Mouse (Mus musculus) liver, embryonic 16.5 days (tissue): Measurements from ENCODE around the gene Gm20721. TPM values are rescaled to one million over a fixed set of nuclear protein-coding genes. Genes with fewer than 3 reads are reported as not detected.

ENCODE experiments used
- ATAC-seq: fragments of 200-750 bp; cut with Nextera tagmentation; 2 replicates; pipeline ENCODE4 v1.8.0; 2017; ENCODE audit warnings: low read depth, mild to moderate bottlenecking, moderate number of reproducible peaks, moderate library complexity
- H3K27ac ChIP-seq: fragments of 300-500 bp; sonication (generic); 2 replicates; pipeline ENCODE4 v1.5.1; 2014; ENCODE audit warnings: mild to moderate bottlenecking, low read length
- H3K27me3 ChIP-seq: fragments of 300-500 bp; sonication (generic); 2 replicates; pipeline ENCODE4 v1.6.1; 2014; ENCODE audit warnings: low read depth, low read length, mixed read lengths; ENCODE audit not compliant: control insufficient read depth, insufficient read depth
- H3K36me3 ChIP-seq: fragments of 300-500 bp; sonication (generic); 2 replicates; pipeline ENCODE4 v1.6.1; 2014; ENCODE audit warnings: mild to moderate bottlenecking; ENCODE audit not compliant: control insufficient read depth, insufficient read depth
- H3K4me1 ChIP-seq: fragments of 300-500 bp; sonication (generic); 2 replicates; pipeline ENCODE4 v1.6.1; 2014; ENCODE audit warnings: low read depth, low read length, mixed read lengths; ENCODE audit not compliant: control insufficient read depth
- H3K4me2 ChIP-seq: fragments of 300-500 bp; sonication (generic); 2 replicates; pipeline ENCODE4 v1.6.1; 2014; ENCODE audit warnings: low read depth, low read length, mixed read lengths
- H3K4me3 ChIP-seq: fragments of 300-500 bp; sonication (generic); 2 replicates; pipeline ENCODE4 v1.5.1; 2014; ENCODE audit warnings: low read depth, mild to moderate bottlenecking, low read length
- H3K9ac ChIP-seq: fragments of 300-500 bp; sonication (generic); 2 replicates; pipeline ENCODE4 v1.6.1; 2014; ENCODE audit warnings: low read depth, low read length
- H3K9me3 ChIP-seq: fragments of 300-500 bp; sonication (generic); replicated peaks from 2 replicates; pipeline ENCODE4 v1.6.1; 2016; ENCODE audit warnings: low read length; ENCODE audit not compliant: control insufficient read depth
- WGBS: fragments of 180-500 bp; shearing (Covaris S2); extraction: QIAGEN DNeasy Blood & Tissue Kit; methylation state at CpG from one replicate; pipeline ENCODE4 v1.1.7; 2014; ENCODE audit not compliant: insufficient replicate concordance; 5-methylcytosine and 5-hydroxymethylcytosine counted together
- polyA plus RNA-seq: library from polyadenylated mRNA; unstranded; fragments of >200 nt; fragmentation: Nextera tagmentation; extraction: Ambion mirVana; gene quantifications from 2 replicates; pipeline ENCODE4 v1.2.1, GENCODE M21; 2015

Gm20721 gene
- polyA plus RNA-seq, 1 experiment from 2014 or later: 34.8 TPM

- H3K27me3 ChIP-seq: peaks cover 36% of the 10 kb centered on the region
- peak overlapping the region; percentile 62 for H3K9ac ChIP-seq
- peak overlapping the region; percentile 34 for H3K27ac ChIP-seq
- peaks cover 26% of the 10 kb centered on the region for H3K9me3 ChIP-seq
- peak overlapping the region; percentile 63 for H3K4me3 ChIP-seq
- WGBS: 38% methylated on average over 29 of the region's 29 CpGs
- peaks cover 13% of the 10 kb centered on the region for H3K4me1 ChIP-seq
- no peaks in the 10 kb centered on the region for H3K36me3 ChIP-seq
- ATAC-seq: no peak
- peak overlapping the region; percentile 84 for H3K4me2 ChIP-seq
Observed at GRCm38 (mm10) chr2:174295900-174296465, 50.5 kb downstream of the Gm20721 start.

GRCm38 (mm10) chr2:174295175-174295899 is 51.2 kb downstream of the Gm20721 start:
- H3K4me1 ChIP-seq: peaks cover 13% of the 10 kb centered on the region
- peak overlapping the region; percentile 62 for H3K9ac ChIP-seq
- 48% methylated on average over 36 of the region's 36 CpGs for WGBS
- H3K9me3 ChIP-seq: peaks cover 22% of the 10 kb centered on the region
- peak overlapping the region; percentile 84 for H3K4me2 ChIP-seq
- H3K36me3 ChIP-seq: no peaks in the 10 kb centered on the region
- H3K27ac ChIP-seq: peak overlapping the region; percentile 34
- H3K27me3 ChIP-seq: peaks cover 30% of the 10 kb centered on the region
- peak overlapping the region; percentile 63 for H3K4me3 ChIP-seq
- ATAC-seq: peak; percentile 86

- H3K27me3 ChIP-seq: peaks cover 21% of the 10 kb centered on the region
- no peak for ATAC-seq
- H3K9me3 ChIP-seq: peaks cover 13% of the 10 kb centered on the region
- H3K4me1 ChIP-seq: peaks cover 13% of the 10 kb centered on the region
- peak overlapping the region; percentile 84 for H3K4me2 ChIP-seq
- H3K36me3 ChIP-seq: no peaks in the 10 kb centered on the region
- H3K27ac ChIP-seq: 0 out of 2 replicates have a peak overlapping the region, but pooled peaks have one; percentile 26
- H3K9ac ChIP-seq: peak overlapping the region; percentile 62
- 36% methylated on average over 8 of the region's 8 CpGs for WGBS
- peak overlapping the region; percentile 63 for H3K4me3 ChIP-seq
Observed at GRCm38 (mm10) chr2:174294457-174294856, 52.1 kb downstream of the Gm20721 start.

GRCm38 (mm10) chr2:174291662-174292030 is 54.9 kb downstream of the Gm20721 start:
- peaks cover 11% of the 10 kb centered on the region for H3K36me3 ChIP-seq
- no peak overlapping the region; the same call in 1 of the 2 replicates for H3K4me2 ChIP-seq
- H3K4me3 ChIP-seq: no peak overlapping the region
- H3K27ac ChIP-seq: no peak overlapping the region
- peaks cover 15% of the 10 kb centered on the region for H3K27me3 ChIP-seq
- ATAC-seq: no peak
- no peaks in the 10 kb centered on the region for H3K9me3 ChIP-seq
- no peak overlapping the region for H3K9ac ChIP-seq
- peaks cover 9% of the 10 kb centered on the region for H3K4me1 ChIP-seq
- 45% methylated on average over 2 of the region's 2 CpGs for WGBS

GRCm38 (mm10) chr2:174291029-174291661 is 55.4 kb downstream of the Gm20721 start:
- Histone ChIP-seq H3K36me3 (peaks cover 16% of the 10 kb centered on the region), H3K4me3 (no peak overlapping the region), H3K9ac (no peak overlapping the region), H3K4me1 (peaks cover 4% of the 10 kb centered on the region), H3K27me3 (peaks cover 20% of the 10 kb centered on the region), H3K27ac (no peak overlapping the region), H3K9me3 (peaks cover 2% of the 10 kb centered on the region; the same call in 1 of the 2 replicates), H3K4me2 (no peak overlapping the region)
- ATAC-seq: no peak
- 56% methylated on average over 8 of the region's 8 CpGs for WGBS

- H3K9ac ChIP-seq: no peak overlapping the region
- peaks cover 39% of the 10 kb centered on the region for H3K36me3 ChIP-seq
- no peak overlapping the region for H3K27ac ChIP-seq
- peaks cover 10% of the 10 kb centered on the region; the same call in 1 of the 2 replicates for H3K9me3 ChIP-seq
- H3K4me3 ChIP-seq: no peak overlapping the region
- WGBS: 52% methylated on average over 12 of the region's 12 CpGs
- no peak for ATAC-seq
- H3K27me3 ChIP-seq: peaks cover 42% of the 10 kb centered on the region
- H3K4me2 ChIP-seq: no peak overlapping the region
- peaks cover 4% of the 10 kb centered on the region for H3K4me1 ChIP-seq
Observed at GRCm38 (mm10) chr2:174288673-174289430, 57.7 kb downstream of the Gm20721 start.

- H3K36me3 ChIP-seq: peaks cover 47% of the 10 kb centered on the region
- H3K9ac ChIP-seq: no peak overlapping the region
- peaks cover 4% of the 10 kb centered on the region for H3K4me1 ChIP-seq
- H3K27me3 ChIP-seq: peaks cover 47% of the 10 kb centered on the region
- no peak overlapping the region for H3K4me3 ChIP-seq
- H3K9me3 ChIP-seq: peaks cover 10% of the 10 kb centered on the region; the same call in 1 of the 2 replicates
- WGBS: 47% methylated on average over 7 of the region's 7 CpGs
- ATAC-seq: no peak
- H3K4me2 ChIP-seq: no peak overlapping the region
- no peak overlapping the region for H3K27ac ChIP-seq
Observed at GRCm38 (mm10) chr2:174287921-174288320, 58.6 kb downstream of the Gm20721 start.

- WGBS: 53% methylated on average over 34 of the region's 34 CpGs
- H3K27me3 ChIP-seq: peaks cover 47% of the 10 kb centered on the region
Observed at GRCm38 (mm10) chr2:174285921-174286470, 60.5 kb downstream of the Gm20721 start.

More at GRCm38 (mm10) chr2:174285921-174286470, 60.5 kb downstream of the Gm20721 start:
- no peaks in the 10 kb centered on the region for H3K4me1 ChIP-seq
- H3K9ac ChIP-seq: no peak overlapping the region
- no peak overlapping the region for H3K4me3 ChIP-seq
- peaks cover 47% of the 10 kb centered on the region for H3K36me3 ChIP-seq
- H3K27ac ChIP-seq: no peak overlapping the region
- H3K9me3 ChIP-seq: peaks cover 10% of the 10 kb centered on the region; the same call in 1 of the 2 replicates
- no peak overlapping the region for H3K4me2 ChIP-seq
- no peak for ATAC-seq
